Mouse (Mus musculus) megakaryocyte, embryonic 14.5 days (primary cell): Measurements from ENCODE around the gene Osbpl6.

ENCODE experiments used
- FLI1 ChIP-seq: IDR thresholded peaks from 2 replicates; pipeline ENCODE4 v1.6.1; 2012; ENCODE audit warnings: low read length, inconsistent platforms, mixed read lengths
- GATA1 ChIP-seq: IDR thresholded peaks from 3 replicates; pipeline ENCODE4 v1.6.1; 2012; ENCODE audit warnings: mixed read lengths, low read length, inconsistent platforms, borderline replicate concordance

DNA sequence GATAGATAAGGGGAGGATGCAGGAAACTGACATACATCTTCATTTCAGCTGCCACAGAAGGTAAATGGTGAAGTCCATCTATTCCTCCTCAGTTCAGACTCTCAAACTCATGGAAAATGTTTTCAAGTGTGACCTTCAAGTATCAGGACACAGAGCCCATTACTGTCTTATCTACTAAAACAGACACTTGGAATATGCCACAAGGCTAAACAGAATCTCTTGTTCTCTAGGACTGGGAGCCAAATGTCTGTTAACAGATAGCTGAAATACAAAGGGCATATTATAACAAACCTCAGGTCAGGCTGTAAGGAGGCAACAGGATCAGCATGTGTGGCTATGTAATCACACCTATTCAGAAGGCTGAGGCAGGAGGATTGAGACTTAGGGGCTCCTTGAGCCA is 237.5 kb downstream of the Osbpl6 start:
- TF ChIP-seq GATA1 (no peak), FLI1 (no peak)
